Mouse (Mus musculus): Measurements from ENCODE around the gene Ptbp2. TPM values are rescaled to one million over a fixed set of nuclear protein-coding genes. Genes with fewer than 3 reads are reported as not detected.

The Ptbp2 gene
- polyA plus RNA-seq, 1 experiment = 8.4 TPM

- Histone ChIP-seq H3K4me2 (ENCODE audit: low read depth) (no peak overlapping the region), H3K36me3 (ENCODE audit: control insufficient read depth, insufficient read depth) (peaks cover 6% of the 10 kb centered on the region)
These were observed 54.4 kb downstream of the Ptbp2 start for GRCm38 (mm10) chr3:119729863-119730262.

GRCm38 (mm10) chr3:119712066-119712465, 72.2 kb downstream of the Ptbp2 start:
- Histone ChIP-seq H3K4me2 (ENCODE audit: low read depth) (no peak overlapping the region), H3K79me2 (ENCODE audit: control insufficient read depth, insufficient read depth) (no peaks in the 10 kb centered on the region), H3ac (ENCODE audit: control insufficient read depth, insufficient read length) (no peak overlapping the region), H3K36me3 (ENCODE audit: control insufficient read depth, insufficient read depth) (peaks cover 16% of the 10 kb centered on the region), H3K4me3 (no peak overlapping the region), H3K27me3 (ENCODE audit: control insufficient read depth, insufficient read depth, insufficient read length) (no peaks in the 10 kb centered on the region)
- TF ChIP-seq SRF (IDR thresholded peaks at IDR 0.05; ENCODE audit: control insufficient read depth, insufficient read length, low read depth) = no peak
- TF ChIP-seq MAX (IDR thresholded peaks at IDR 0.05; ENCODE audit: low read depth) = no peak
- no peak for TF ChIP-seq REST (IDR thresholded peaks at IDR 0.05; ENCODE audit: insufficient read depth, insufficient read length)
- no peak for TF ChIP-seq CEBPB (IDR thresholded peaks at IDR 0.05; ENCODE audit: insufficient read depth, poor library complexity, severe bottlenecking)

More at GRCm38 (mm10) chr3:119729863-119730262, 54.4 kb downstream of the Ptbp2 start:
- TF ChIP-seq REST (IDR thresholded peaks at IDR 0.05; ENCODE audit: insufficient read depth, insufficient read length) (no peak), USF1 (IDR thresholded peaks at IDR 0.05; ENCODE audit: low read depth) (no peak), SRF (IDR thresholded peaks at IDR 0.05; ENCODE audit: control insufficient read depth, insufficient read length, low read depth) (no peak), MYOD1 (IDR thresholded peaks at IDR 0.05; ENCODE audit: control insufficient read depth in 1 of 3, insufficient read length in 2 of 3, low read depth in 2 of 3) (no peak), TCF3 (IDR thresholded peaks at IDR 0.05; ENCODE audit: insufficient read length, low read depth) (no peak), POLR2A (IDR thresholded peaks at IDR 0.05; ENCODE audit: insufficient read length, low read depth) (no peak), MAX (IDR thresholded peaks at IDR 0.05; ENCODE audit: low read depth) (no peak), CEBPB (IDR thresholded peaks at IDR 0.05; ENCODE audit: insufficient read depth, poor library complexity, severe bottlenecking) (no peak), E2F4 (IDR thresholded peaks at IDR 0.05; ENCODE audit: insufficient read depth) (no peak), MYOG (IDR thresholded peaks at IDR 0.05; ENCODE audit: control insufficient read depth in 1 of 3, insufficient read depth in 1 of 3, insufficient read length in 2 of 3, low read depth in 2 of 3) (no peak), POLR2AphosphoS2 (IDR thresholded peaks at IDR 0.05; ENCODE audit: insufficient read length, low read depth) (no peak), TCF12 (IDR thresholded peaks at IDR 0.05; ENCODE audit: insufficient read depth, poor library complexity, severe bottlenecking) (no peak)
- H3K79me2 ChIP-seq (ENCODE audit: control insufficient read depth, insufficient read depth) = no peaks in the 10 kb centered on the region
- H3K27me3 ChIP-seq (ENCODE audit: control insufficient read depth, insufficient read depth, insufficient read length) = no peaks in the 10 kb centered on the region
- no peak overlapping the region for H3K4me3 ChIP-seq
- H3ac ChIP-seq (ENCODE audit: control insufficient read depth, insufficient read length) = no peak overlapping the region

- Histone ChIP-seq H3K36me3 (ENCODE audit: control insufficient read depth, insufficient read depth) (peaks cover 16% of the 10 kb centered on the region), H3K79me2 (ENCODE audit: control insufficient read depth, insufficient read depth) (no peaks in the 10 kb centered on the region), H3ac (ENCODE audit: control insufficient read depth, insufficient read length) (no peak overlapping the region), H3K27me3 (ENCODE audit: control insufficient read depth, insufficient read depth, insufficient read length) (no peaks in the 10 kb centered on the region), H3K4me3 (no peak overlapping the region), H3K4me2 (ENCODE audit: low read depth) (no peak overlapping the region)
- TF ChIP-seq SRF (IDR thresholded peaks at IDR 0.05; ENCODE audit: control insufficient read depth, insufficient read length, low read depth) (no peak), E2F4 (IDR thresholded peaks at IDR 0.05; ENCODE audit: insufficient read depth) (no peak), CEBPB (IDR thresholded peaks at IDR 0.05; ENCODE audit: insufficient read depth, poor library complexity, severe bottlenecking) (no peak), POLR2A (IDR thresholded peaks at IDR 0.05; ENCODE audit: insufficient read length, low read depth) (no peak), POLR2AphosphoS2 (IDR thresholded peaks at IDR 0.05; ENCODE audit: insufficient read length, low read depth) (no peak), USF1 (IDR thresholded peaks at IDR 0.05; ENCODE audit: low read depth) (no peak), TCF12 (IDR thresholded peaks at IDR 0.05; ENCODE audit: insufficient read depth, poor library complexity, severe bottlenecking) (no peak), MYOG (IDR thresholded peaks at IDR 0.05; ENCODE audit: control insufficient read depth in 1 of 3, insufficient read depth in 1 of 3, insufficient read length in 2 of 3, low read depth in 2 of 3) (no peak), MYOD1 (IDR thresholded peaks at IDR 0.05; ENCODE audit: control insufficient read depth in 1 of 3, insufficient read length in 2 of 3, low read depth in 2 of 3) (no peak)
These were observed 72.8 kb downstream of the Ptbp2 start for GRCm38 (mm10) chr3:119711503-119711902.

DNA sequence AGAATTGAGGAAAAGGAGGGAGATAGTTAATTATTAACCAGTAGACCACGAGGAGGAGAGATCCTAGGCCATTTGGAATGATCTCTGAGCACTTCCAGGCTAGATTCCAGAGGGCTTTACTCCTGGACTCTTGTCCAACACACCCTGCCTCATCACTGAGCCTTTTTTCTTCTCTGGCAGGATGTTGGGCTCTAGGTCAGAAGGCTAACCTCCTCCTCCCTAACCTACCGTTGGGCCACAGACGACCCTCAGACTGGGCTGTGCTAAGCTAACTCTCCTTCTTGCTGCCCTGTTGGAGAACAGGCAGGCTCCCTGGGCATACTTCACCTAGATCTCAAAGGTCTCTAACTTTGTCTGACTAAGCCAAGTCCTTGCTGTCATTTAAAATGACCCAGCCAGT, 82.8 kb downstream of the Ptbp2 start:
- no peak for TF ChIP-seq MYOD1 (IDR thresholded peaks at IDR 0.05; ENCODE audit: control insufficient read depth in 1 of 3, insufficient read length in 2 of 3, low read depth in 2 of 3)
- no peak for TF ChIP-seq TCF3 (IDR thresholded peaks at IDR 0.05; ENCODE audit: insufficient read length, low read depth)
- no peak for TF ChIP-seq E2F4 (IDR thresholded peaks at IDR 0.05; ENCODE audit: insufficient read depth)
- TF ChIP-seq MAX (IDR thresholded peaks at IDR 0.05; ENCODE audit: low read depth) = no peak
- TF ChIP-seq MYOG (IDR thresholded peaks at IDR 0.05; ENCODE audit: control insufficient read depth in 1 of 3, insufficient read depth in 1 of 3, insufficient read length in 2 of 3, low read depth in 2 of 3) = no peak
- no peak for TF ChIP-seq USF1 (IDR thresholded peaks at IDR 0.05; ENCODE audit: low read depth)
- TF ChIP-seq SRF (IDR thresholded peaks at IDR 0.05; ENCODE audit: control insufficient read depth, insufficient read length, low read depth) = no peak
- TF ChIP-seq POLR2AphosphoS2 (IDR thresholded peaks at IDR 0.05; ENCODE audit: insufficient read length, low read depth) = no peak
- no peak for TF ChIP-seq POLR2A (IDR thresholded peaks at IDR 0.05; ENCODE audit: insufficient read length, low read depth)
- no peak for TF ChIP-seq REST (IDR thresholded peaks at IDR 0.05; ENCODE audit: insufficient read depth, insufficient read length)
- TF ChIP-seq TCF12 (IDR thresholded peaks at IDR 0.05; ENCODE audit: insufficient read depth, poor library complexity, severe bottlenecking) = no peak
- TF ChIP-seq CEBPB (IDR thresholded peaks at IDR 0.05; ENCODE audit: insufficient read depth, poor library complexity, severe bottlenecking) = no peak
- Histone ChIP-seq H3K4me3 (no peak overlapping the region), H3K4me2 (ENCODE audit: low read depth) (no peak overlapping the region), H3K27me3 (ENCODE audit: control insufficient read depth, insufficient read depth, insufficient read length) (no peaks in the 10 kb centered on the region), H3K36me3 (ENCODE audit: control insufficient read depth, insufficient read depth) (no peaks in the 10 kb centered on the region), H3K79me2 (ENCODE audit: control insufficient read depth, insufficient read depth) (no peaks in the 10 kb centered on the region), H3ac (ENCODE audit: control insufficient read depth, insufficient read length) (no peak overlapping the region)

GRCm38 (mm10) chr3:119684741-119685140, 99.5 kb downstream of the Ptbp2 start:
- TF ChIP-seq MYOG (IDR thresholded peaks at IDR 0.05; ENCODE audit: control insufficient read depth in 1 of 3, insufficient read depth in 1 of 3, insufficient read length in 2 of 3, low read depth in 2 of 3) = no peak
- no peak for TF ChIP-seq POLR2A (IDR thresholded peaks at IDR 0.05; ENCODE audit: insufficient read length, low read depth)
- TF ChIP-seq TCF3 (IDR thresholded peaks at IDR 0.05; ENCODE audit: insufficient read length, low read depth) = no peak
- no peak for TF ChIP-seq TCF12 (IDR thresholded peaks at IDR 0.05; ENCODE audit: insufficient read depth, poor library complexity, severe bottlenecking)
- TF ChIP-seq POLR2AphosphoS2 (IDR thresholded peaks at IDR 0.05; ENCODE audit: insufficient read length, low read depth) = no peak
- no peak for TF ChIP-seq MYOD1 (IDR thresholded peaks at IDR 0.05; ENCODE audit: control insufficient read depth in 1 of 3, insufficient read length in 2 of 3, low read depth in 2 of 3)
- TF ChIP-seq E2F4 (IDR thresholded peaks at IDR 0.05; ENCODE audit: insufficient read depth) = no peak
- TF ChIP-seq USF1 (IDR thresholded peaks at IDR 0.05; ENCODE audit: low read depth) = no peak
- TF ChIP-seq SRF (IDR thresholded peaks at IDR 0.05; ENCODE audit: control insufficient read depth, insufficient read length, low read depth) = no peak
- TF ChIP-seq MAX (IDR thresholded peaks at IDR 0.05; ENCODE audit: low read depth) = no peak
- TF ChIP-seq REST (IDR thresholded peaks at IDR 0.05; ENCODE audit: insufficient read depth, insufficient read length) = no peak
- TF ChIP-seq CEBPB (IDR thresholded peaks at IDR 0.05; ENCODE audit: insufficient read depth, poor library complexity, severe bottlenecking) = no peak
- H3K79me2 ChIP-seq (ENCODE audit: control insufficient read depth, insufficient read depth) = no peaks in the 10 kb centered on the region

More at GRCm38 (mm10) chr3:119684741-119685140, 99.5 kb downstream of the Ptbp2 start:
- Histone ChIP-seq H3K27me3 (ENCODE audit: control insufficient read depth, insufficient read depth, insufficient read length) (no peaks in the 10 kb centered on the region), H3K4me3 (no peak overlapping the region), H3K36me3 (ENCODE audit: control insufficient read depth, insufficient read depth) (no peaks in the 10 kb centered on the region), H3ac (ENCODE audit: control insufficient read depth, insufficient read length) (no peak overlapping the region), H3K4me2 (ENCODE audit: low read depth) (no peak overlapping the region)
